Mouse (Mus musculus) T-cell, adult 66 days (primary cell): Measurements from ENCODE around the gene Cmc1. TPM values are rescaled to one million over a fixed set of nuclear protein-coding genes. Genes with fewer than 3 reads are reported as not detected.

Experiments used
- total RNA-seq, 2 experiments: library from RNA; stranded (reverse); gene quantifications; 3 replicates in 1 of 2; 4 replicates in 1 of 2; pipeline ENCODE4 v1.2.4; 2023

The Cmc1 gene
- 10 to 100 TPM; 13.3 to 24.9 TPM for total RNA-seq

GRCm38 (mm10) chr9:118149407-118150402 lies at the start of gene Cmc1:
Gene Cmc1, minus strand, starts transcription at chr9:118150177.

GRCm38 (mm10) chr9:118040218-118041021 lies 109.6 kb downstream of the Cmc1 start, which contains the start of gene Azi2:
Gene Azi2, plus strand, starts transcription at chr9:118040499.

Other genes with a start within 250 kb of the Cmc1 start
- gene Azi2, start 109.7 kb downstream of the Cmc1 start, total RNA-seq: 100 to 1,000 TPM; 147 to 163 TPM